Mouse (Mus musculus) large intestine, adult 2 months (tissue): ENCODE measurements at regions not wholly inside any gene's neighbourhood (a gene's known extent, or its start where the extent isn't known, plus 50 kb on each side); places are given as distances from the start of the nearest gene placed in this dataset.

ENCODE experiments used
- DNase-seq: peaks from one replicate; pipeline ENCODE4 v3.0.0-alpha.2; 2012; ENCODE audit warnings: low read depth, low spot score
- WGBS: fragments of 180-500 bp; shearing (Covaris S2); methylation state at CpG from one replicate; pipeline ENCODE4 v1.1.7; 2018; 5-methylcytosine and 5-hydroxymethylcytosine counted together

- no peak for DNase-seq
- WGBS: 80% methylated on average over 8 of the region's 8 CpGs
These were observed 54.6 kb upstream of the Card11 start for GRCm38 (mm10) chr5:141054991-141055390.

- 59% methylated on average over 10 of the region's 10 CpGs for WGBS
- DNase-seq: no peak
These were observed 55.4 kb upstream of the Card11 start for GRCm38 (mm10) chr5:141055596-141056343.

- 72% methylated on average over 7 of the region's 7 CpGs for WGBS
- DNase-seq: no peak
These were observed 57.8 kb upstream of the Card11 start for GRCm38 (mm10) chr5:141058141-141058540.

- 59% methylated on average over 1 of the region's 1 CpGs for WGBS
- no peak for DNase-seq
These were observed 58.5 kb upstream of the Card11 start for GRCm38 (mm10) chr5:141058863-141059262.

- DNase-seq: no peak
- 49% methylated on average over 4 of the region's 4 CpGs for WGBS
These were observed 61.8 kb upstream of the Card11 start for GRCm38 (mm10) chr5:141062144-141062543.

GRCm38 (mm10) chr5:141067561-141067960, 67.2 kb upstream of the Card11 start:
- no peak for DNase-seq
- 83% methylated on average over 7 of the region's 7 CpGs for WGBS

- 76% methylated on average over 3 of the region's 3 CpGs for WGBS
- no peak for DNase-seq
These were observed 74.1 kb upstream of the Card11 start for GRCm38 (mm10) chr5:141074457-141074856.

GRCm38 (mm10) chr5:141076158-141076557, 75.8 kb upstream of the Card11 start:
- DNase-seq: no peak
- WGBS: 79% methylated on average over 7 of the region's 7 CpGs

GRCm38 (mm10) chr5:141076942-141077341, 76.6 kb upstream of the Card11 start:
- 62% methylated on average over 2 of the region's 2 CpGs for WGBS
- DNase-seq: no peak

- WGBS: 57% methylated on average over 5 of the region's 5 CpGs
- no peak for DNase-seq
These were observed 80.5 kb upstream of the Card11 start for GRCm38 (mm10) chr5:141080896-141081295.

GRCm38 (mm10) chr5:141084056-141084730, 83.8 kb upstream of the Card11 start:
- no peak for DNase-seq
- 77% methylated on average over 14 of the region's 14 CpGs for WGBS

- no peak for DNase-seq
- 32% methylated on average over 7 of the region's 7 CpGs for WGBS
These were observed 84.4 kb upstream of the Card11 start for GRCm38 (mm10) chr5:141084746-141085145.

GRCm38 (mm10) chr5:141091676-141092075, 91.3 kb upstream of the Card11 start:
- 68% methylated on average over 14 of the region's 14 CpGs for WGBS
- no peak for DNase-seq

GRCm38 (mm10) chr5:141093641-141094040, 93.3 kb upstream of the Card11 start:
- peak; percentile 11 for DNase-seq
- 31% methylated on average over 4 of the region's 4 CpGs for WGBS

GRCm38 (mm10) chr5:141097878-141098277, 97.5 kb upstream of the Card11 start:
- DNase-seq: no peak
- 61% methylated on average over 4 of the region's 4 CpGs for WGBS

GRCm38 (mm10) chr5:141111666-141112065, 111.3 kb upstream of the Card11 start:
- 91% methylated on average over 3 of the region's 3 CpGs for WGBS
- no peak for DNase-seq

GRCm38 (mm10) chr5:141115273-141115904, 115.0 kb upstream of the Card11 start:
- DNase-seq: no peak
- WGBS: 55% methylated on average over 4 of the region's 4 CpGs

GRCm38 (mm10) chr5:141115963-141116362, 115.6 kb upstream of the Card11 start:
- WGBS: 64% methylated on average over 8 of the region's 8 CpGs
- no peak for DNase-seq

- whole genome bisulfite sequencing: 67% methylated on average over 7 of the region's 7 CpGs
- DNase-seq: no peak
These were observed 115.4 kb upstream of the Sdk1 start for GRCm38 (mm10) chr5:141125870-141126269.

GRCm38 (mm10) chr5:141126536-141126935, 114.8 kb upstream of the Sdk1 start:
- DNase-seq: no peak
- 88% methylated on average over 7 of the region's 7 CpGs for WGBS

- 50% methylated on average over 1 of the region's 1 CpGs for WGBS
These were observed 110.3 kb upstream of the Sdk1 start for GRCm38 (mm10) chr5:141131036-141131435.

More at GRCm38 (mm10) chr5:141131036-141131435, 110.3 kb upstream of the Sdk1 start:
- no peak for DNase-seq
